Mouse (Mus musculus): ENCODE results near the gene Polg. TPM values are rescaled to one million over a fixed set of nuclear protein-coding genes. Genes with fewer than 3 reads are reported as not detected.

Polg gene
- polyA plus RNA-seq, 1 experiment: 33.1 TPM

GRCm38 (mm10) chr7:79469766-79470165 is 3.6 kb upstream of the Polg start:
- no peak for DNase-seq (ENCODE audit: low read depth, low spot score)
- 82% methylated on average over 5 of the region's 5 CpGs for WGBS

GRCm38 (mm10) chr7:79468994-79469393 is 2.8 kb upstream of the Polg start:
- no peak for DNase-seq (ENCODE audit: low read depth, low spot score)
- WGBS: 86% methylated on average over 8 of the region's 8 CpGs

GRCm38 (mm10) chr7:79467951-79468350 is 1.8 kb upstream of the Polg start:
- no peak for DNase-seq (ENCODE audit: low read depth, low spot score)
- 21% methylated on average over 6 of the region's 6 CpGs for WGBS

- under 1% methylated on average over 47 of the region's 47 CpGs for WGBS
- peak; percentile 36 for DNase-seq (ENCODE audit: low read depth, low spot score)
Observed at GRCm38 (mm10) chr7:79465461-79466044, 609 bp downstream of the Polg start.

GRCm38 (mm10) chr7:79464776-79465420 is 1.3 kb downstream of the Polg start:
- WGBS: 9% methylated on average over 47 of the region's 47 CpGs
- no peak for DNase-seq (ENCODE audit: low read depth, low spot score)

- DNase-seq (ENCODE audit: low read depth, low spot score): no peak
- 89% methylated on average over 11 of the region's 11 CpGs for WGBS
Observed at GRCm38 (mm10) chr7:79463376-79464077, 2.6 kb downstream of the Polg start.

GRCm38 (mm10) chr7:79461721-79462120 is 4.4 kb downstream of the Polg start:
- 95% methylated on average over 10 of the region's 10 CpGs for WGBS
- DNase-seq (ENCODE audit: low read depth, low spot score): no peak

- DNase-seq (ENCODE audit: low read depth, low spot score): no peak
- WGBS: 92% methylated on average over 3 of the region's 3 CpGs
Observed at GRCm38 (mm10) chr7:79447486-79447885, 18.7 kb downstream of the Polg start.

GRCm38 (mm10) chr7:79447048-79447447 is 19.1 kb downstream of the Polg start:
- WGBS: 57% methylated on average over 2 of the region's 2 CpGs
- no peak for DNase-seq (ENCODE audit: low read depth, low spot score)

GRCm38 (mm10) chr7:79440035-79440434 is 26.1 kb downstream of the Polg start:
- WGBS: 71% methylated on average over 2 of the region's 2 CpGs
- no peak for DNase-seq (ENCODE audit: low read depth, low spot score)

GRCm38 (mm10) chr7:79428243-79428642 is 37.9 kb downstream of the Polg start:
- 75% methylated on average over 5 of the region's 5 CpGs for WGBS

GRCm38 (mm10) chr7:79425804-79426203 is 40.4 kb downstream of the Polg start:
- DNase-seq (ENCODE audit: low read depth, low spot score): no peak
- WGBS: 84% methylated on average over 10 of the region's 10 CpGs

More at GRCm38 (mm10) chr7:79428243-79428642, 37.9 kb downstream of the Polg start:
- no peak for DNase-seq (ENCODE audit: low read depth, low spot score)

- 90% methylated on average over 10 of the region's 10 CpGs for WGBS
- no peak for DNase-seq (ENCODE audit: low read depth, low spot score)
Observed at GRCm38 (mm10) chr7:79422876-79423275, 43.3 kb downstream of the Polg start.

GRCm38 (mm10) chr7:79419950-79420349 is 46.2 kb downstream of the Polg start:
- no peak for DNase-seq (ENCODE audit: low read depth, low spot score)
- 89% methylated on average over 7 of the region's 7 CpGs for WGBS

- no peak for DNase-seq (ENCODE audit: low read depth, low spot score)
- WGBS: 79% methylated on average over 18 of the region's 18 CpGs
Observed at GRCm38 (mm10) chr7:79414449-79415375, 51.5 kb downstream of the Polg start.

- no peak for DNase-seq (ENCODE audit: low read depth, low spot score)
- 88% methylated on average over 3 of the region's 3 CpGs for WGBS
Observed at GRCm38 (mm10) chr7:79400296-79400695, 65.9 kb downstream of the Polg start.

GRCm38 (mm10) chr7:79398971-79399370 is 67.2 kb downstream of the Polg start:
- WGBS: 84% methylated on average over 12 of the region's 12 CpGs
- DNase-seq (ENCODE audit: low read depth, low spot score): no peak

GRCm38 (mm10) chr7:79398426-79398825 is 67.7 kb downstream of the Polg start:
- DNase-seq (ENCODE audit: low read depth, low spot score): no peak
- WGBS: 45% methylated on average over 8 of the region's 8 CpGs

- no peak for DNase-seq (ENCODE audit: low read depth, low spot score)
- 55% methylated on average over 10 of the region's 10 CpGs for WGBS
Observed at GRCm38 (mm10) chr7:79397446-79397963, 68.7 kb downstream of the Polg start.
